Mouse (Mus musculus) layer of hippocampus, adult 2 months (tissue): ENCODE results near the gene Catsper3. TPM values are rescaled to one million over a fixed set of nuclear protein-coding genes. Genes with fewer than 3 reads are reported as not detected.

ENCODE experiments used
- DNase-seq, 2 experiments: peaks; one replicate each; pipeline ENCODE4 v3.0.0; 2022; ENCODE audit warnings: low spot score in 2 of 2
- H3K27ac ChIP-seq: fragments of 200-600 bp; 2 replicates; pipeline ENCODE4 v1.8.1; 2022
- H3K4me3 ChIP-seq: fragments of 200-600 bp; 2 replicates; pipeline ENCODE4 v1.8.1; 2022; ENCODE audit warnings: mild to moderate bottlenecking
- CTCF ChIP-seq: fragments of 200-600 bp; conservative IDR thresholded peaks from 2 replicates; pipeline ENCODE4 v1.8.1; 2022; ENCODE audit warnings: antibody characterized with exemption, mild to moderate bottlenecking, moderate library complexity
- total RNA-seq, 2 experiments: library from RNA; stranded (reverse); gene quantifications; 2 replicates each; pipeline ENCODE4 v1.2.3; 2021

Gene Catsper3
- total RNA-seq, 2 experiments from 2014 or later = 0.27 TPM; not detected in 1

- Histone ChIP-seq H3K4me3 (no peak overlapping the region), H3K27ac (no peak overlapping the region)
- DNase-seq = no peak
- TF ChIP-seq CTCF = no peak
Measured at GRCm38 (mm10) chr13:55830081-55830832, 45.9 kb downstream of the Catsper3 start.

DNA sequence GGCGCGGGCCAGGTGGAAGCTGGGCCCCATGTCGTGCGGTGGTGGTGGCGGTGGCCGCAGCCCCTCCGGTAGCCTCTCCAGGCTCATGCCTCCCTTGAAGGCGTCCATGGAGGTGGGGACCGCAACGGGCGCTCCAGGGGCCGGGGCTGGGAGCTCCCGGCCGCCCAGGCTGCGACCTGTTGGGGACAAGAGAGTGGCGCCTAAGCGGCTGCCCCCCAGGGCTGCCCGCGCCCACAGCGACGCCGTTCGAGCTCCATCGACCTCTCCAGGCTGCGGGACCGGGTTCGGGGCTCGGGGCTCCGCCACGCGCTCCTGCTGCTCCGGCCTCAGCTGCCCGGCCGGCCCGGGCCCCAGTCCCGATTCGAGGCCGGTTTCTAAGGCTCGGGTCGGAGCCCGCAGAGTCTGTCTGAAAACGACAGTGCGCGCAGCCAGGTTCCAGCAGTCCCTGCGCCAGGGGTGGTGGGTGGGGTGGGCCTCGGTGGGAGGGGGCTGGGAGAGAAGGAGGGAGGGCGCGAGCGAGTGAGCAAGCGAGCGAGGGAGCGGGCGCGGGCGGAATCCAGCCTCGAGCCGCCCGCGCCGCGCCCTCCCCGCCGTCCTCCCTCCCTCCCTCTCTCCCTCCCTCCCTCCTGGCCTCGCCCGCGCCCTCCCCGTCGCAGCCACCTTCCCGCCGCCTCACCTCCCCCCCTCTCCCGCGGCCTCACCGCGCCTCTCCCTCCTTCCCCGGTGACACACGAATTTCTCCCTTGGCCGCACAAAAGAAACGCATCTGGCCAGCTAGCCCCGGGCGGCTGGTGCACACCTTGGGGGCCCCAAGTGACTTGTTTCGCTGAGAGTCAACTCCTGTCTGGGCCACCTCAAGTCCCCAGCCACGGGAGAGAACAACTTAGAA, 46.7 kb downstream of the Catsper3 start:
- H3K27ac ChIP-seq = no peak overlapping the region
- no peak for DNase-seq
- H3K4me3 ChIP-seq = no peak overlapping the region
- no peak for TF ChIP-seq CTCF

- H3K4me3 ChIP-seq = no peak overlapping the region
- no peak overlapping the region for H3K27ac ChIP-seq
- DNase-seq = no peak
- no peak for TF ChIP-seq CTCF
Measured at GRCm38 (mm10) chr13:55831722-55832160, 47.4 kb downstream of the Catsper3 start.

GRCm38 (mm10) chr13:55832602-55833001, 48.2 kb downstream of the Catsper3 start:
- TF ChIP-seq CTCF = 0 out of 2 replicates have a peak, but pooled peaks have one; percentile 20
- no peak overlapping the region for H3K27ac ChIP-seq
- H3K4me3 ChIP-seq = no peak overlapping the region
- no peak for DNase-seq

DNA sequence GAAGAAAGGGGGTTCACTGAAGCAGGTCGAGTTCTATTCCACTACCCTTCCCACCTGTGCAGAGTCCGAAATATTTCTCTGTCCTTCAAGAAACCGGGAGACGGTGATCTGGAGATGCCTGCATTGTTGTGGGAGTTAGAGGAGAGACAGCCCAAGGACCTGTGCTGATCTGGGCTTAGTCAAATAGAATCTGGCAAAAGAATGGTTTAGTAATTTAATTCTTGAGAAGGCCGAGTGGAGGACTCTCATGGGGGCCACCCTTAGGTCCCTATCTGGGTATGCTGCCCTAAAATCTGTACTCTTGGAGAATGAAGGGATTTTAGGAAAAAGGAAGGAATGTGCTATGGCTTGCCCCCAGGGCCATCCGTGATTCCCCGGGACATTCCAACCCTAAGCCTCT, 49.6 kb downstream of the Catsper3 start:
- no peak overlapping the region for H3K4me3 ChIP-seq
- no peak overlapping the region for H3K27ac ChIP-seq
- no peak for DNase-seq
- TF ChIP-seq CTCF = no peak

GRCm38 (mm10) chr13:55834667-55835066, 50.3 kb downstream of the Catsper3 start:
- no peak for TF ChIP-seq CTCF
- Histone ChIP-seq H3K4me3 (no peak overlapping the region), H3K27ac (no peak overlapping the region)
- DNase-seq = no peak

DNA sequence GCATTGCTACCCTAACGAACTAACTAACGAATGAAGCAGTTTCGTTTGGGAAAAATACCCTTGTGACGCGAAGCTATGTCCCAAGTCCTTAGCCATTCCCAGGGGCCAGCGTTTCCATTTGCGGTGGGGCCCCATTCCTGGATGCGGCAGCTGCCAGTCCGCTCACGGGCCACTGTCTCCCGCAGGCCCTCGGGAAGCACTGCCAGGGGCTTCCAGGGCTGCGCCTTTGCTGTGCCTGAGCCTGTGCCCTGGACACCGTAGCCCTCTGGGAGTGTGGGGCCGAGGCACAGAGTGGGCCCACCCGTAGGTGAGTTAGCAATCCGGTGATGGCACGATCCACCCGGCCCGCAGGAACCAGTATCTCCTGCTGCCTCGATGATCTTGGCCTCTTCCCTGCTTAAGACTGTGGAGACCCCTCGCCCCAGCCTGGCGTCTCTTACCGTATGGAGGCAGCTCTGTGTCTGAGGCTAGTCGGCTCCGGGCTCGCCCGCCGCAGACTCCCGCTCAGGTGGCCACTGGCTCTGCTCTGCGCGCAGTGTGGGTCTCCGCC, 51.3 kb downstream of the Catsper3 start:
- H3K4me3 ChIP-seq = no peak overlapping the region
- no peak for TF ChIP-seq CTCF
- H3K27ac ChIP-seq = no peak overlapping the region
- DNase-seq = no peak

DNA sequence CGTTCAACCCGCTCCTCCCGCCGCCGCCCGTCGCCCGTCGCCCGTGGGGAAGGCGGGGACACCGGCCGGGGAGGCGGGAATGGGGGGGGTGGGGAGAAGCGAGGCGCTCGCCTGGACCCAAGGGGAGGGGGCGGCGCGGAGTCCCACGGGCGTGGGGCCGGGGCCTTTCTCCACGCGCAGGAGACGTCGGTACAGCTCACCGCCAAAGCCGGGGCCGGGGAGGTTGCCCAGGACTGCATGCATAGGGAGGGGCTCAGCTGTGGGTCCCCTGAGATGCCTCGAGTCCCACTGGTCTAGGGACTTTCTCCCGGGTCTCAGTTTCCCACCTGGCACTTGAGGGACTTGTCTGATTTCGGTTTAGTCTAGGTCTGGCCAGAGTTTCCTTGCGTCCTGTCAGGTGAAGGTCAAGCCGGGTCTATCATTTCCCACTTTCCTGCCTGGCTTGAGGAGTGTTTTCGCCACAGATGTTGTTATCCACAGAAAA, 51.8 kb downstream of the Catsper3 start, which contains the start of gene Pitx1:
Gene Pitx1 (minus strand): TSS at position 51 of the 484 bp plus-strand sequence.
- no peak for DNase-seq
- H3K27ac ChIP-seq = no peak within 1 kb of the TSS
- no peak for TF ChIP-seq CTCF
- no peak within 1 kb of the TSS for H3K4me3 ChIP-seq

- no peak for TF ChIP-seq CTCF
- H3K4me3 ChIP-seq = no peak overlapping the region
- DNase-seq = no peak
- no peak overlapping the region for H3K27ac ChIP-seq
Measured at GRCm38 (mm10) chr13:55836786-55837780, 52.7 kb downstream of the Catsper3 start.

DNA sequence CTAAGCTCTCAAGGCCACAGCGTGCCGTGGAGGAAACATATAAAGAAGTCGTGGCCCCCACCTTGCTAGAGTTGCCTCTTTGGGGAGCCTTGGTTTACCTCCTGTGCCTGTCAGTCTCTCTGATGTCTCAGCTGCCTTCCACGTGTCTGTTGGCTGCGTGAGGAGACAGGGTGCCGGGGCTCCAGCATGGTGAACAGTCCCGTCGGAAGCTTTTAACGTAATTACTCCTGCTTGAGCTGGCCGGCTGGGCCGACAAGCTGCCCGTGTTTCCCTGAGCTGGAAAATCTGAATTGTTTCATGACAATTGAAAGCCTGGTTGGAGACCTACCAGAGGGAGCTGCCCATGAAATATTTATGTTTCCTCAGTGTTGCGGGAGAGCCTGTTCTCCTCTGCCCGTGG, 55.9 kb downstream of the Catsper3 start:
- H3K27ac ChIP-seq = no peak overlapping the region
- H3K4me3 ChIP-seq = no peak overlapping the region
- no peak for TF ChIP-seq CTCF
- no peak for DNase-seq

- no peak overlapping the region for H3K4me3 ChIP-seq
- H3K27ac ChIP-seq = no peak overlapping the region
- no peak for DNase-seq
- TF ChIP-seq CTCF = peak; percentile 66
Measured at GRCm38 (mm10) chr13:55843700-55844099, 59.3 kb downstream of the Catsper3 start.

GRCm38 (mm10) chr13:55847805-55848204, 63.4 kb downstream of the Catsper3 start:
- Histone ChIP-seq H3K27ac (no peak overlapping the region), H3K4me3 (no peak overlapping the region)
- no peak for TF ChIP-seq CTCF
- DNase-seq = no peak
